Mouse (Mus musculus) heart, postnatal 0 days (tissue): Measurements from ENCODE around the gene Apc2. TPM values are rescaled to one million over a fixed set of nuclear protein-coding genes. Genes with fewer than 3 reads are reported as not detected.

Source experiments
- ATAC-seq: fragments of 200-750 bp; cut with Nextera tagmentation; 2 replicates; pipeline ENCODE4 v1.8.0; 2017; ENCODE audit warnings: low read depth, moderate number of reproducible peaks, moderate library complexity; ENCODE audit not compliant: insufficient read depth
- DNase-seq: peaks from one replicate; pipeline ENCODE4 v3.0.0-alpha.2; 2016; ENCODE audit warnings: low spot score
- H3K27ac ChIP-seq: fragments of 300-500 bp; sonication (generic); 2 replicates; pipeline ENCODE4 v1.5.1; 2014; ENCODE audit warnings: low read depth, mild to moderate bottlenecking
- H3K27me3 ChIP-seq: fragments of 300-500 bp; sonication (generic); 2 replicates; pipeline ENCODE4 v1.6.1; 2014; ENCODE audit warnings: low read length, mixed read lengths; ENCODE audit not compliant: control insufficient read depth, insufficient read depth
- H3K36me3 ChIP-seq: fragments of 300-500 bp; sonication (generic); replicated peaks from 2 replicates; pipeline ENCODE4 v1.6.1; 2014; ENCODE audit warnings: low read length, mixed read lengths; ENCODE audit not compliant: control insufficient read depth, insufficient read depth
- H3K4me1 ChIP-seq: fragments of 300-500 bp; sonication (generic); 2 replicates; pipeline ENCODE4 v1.6.1; 2014; ENCODE audit warnings: antibody characterized with exemption; ENCODE audit not compliant: control insufficient read depth, insufficient read depth
- H3K4me2 ChIP-seq: fragments of 300-500 bp; sonication (generic); 2 replicates; pipeline ENCODE4 v1.6.1; 2014; ENCODE audit warnings: low read depth, mild to moderate bottlenecking, low read length, moderate library complexity
- H3K4me3 ChIP-seq: fragments of 300-500 bp; sonication (generic); 2 replicates; pipeline ENCODE4 v1.5.1; 2014; ENCODE audit warnings: low read depth, low read length
- H3K9ac ChIP-seq: fragments of 300-500 bp; sonication (generic); replicated peaks from 2 replicates; pipeline ENCODE4 v1.6.1; 2014; ENCODE audit warnings: low read depth, low read length, mixed read lengths
- H3K9me3 ChIP-seq: fragments of 300-500 bp; sonication (generic); replicated peaks from 2 replicates; pipeline ENCODE4 v1.6.1; 2016; ENCODE audit warnings: low read length; ENCODE audit not compliant: control insufficient read depth
- CTCF ChIP-seq: IDR thresholded peaks from 2 replicates; pipeline ENCODE4 v1.5.1; 2016; ENCODE audit warnings: antibody characterized with exemption, control low read depth, low read depth
- EP300 ChIP-seq: IDR thresholded peaks from 2 replicates; pipeline ENCODE4 v1.6.1; 2016; ENCODE audit warnings: antibody characterized with exemption, low read depth
- WGBS: fragments of 180-500 bp; shearing (Covaris S2); extraction: QIAGEN DNeasy Blood & Tissue Kit; methylation state at CpG from one replicate; pipeline ENCODE4 v1.1.7; 2014; 5-methylcytosine and 5-hydroxymethylcytosine counted together
- polyA plus RNA-seq: library from polyadenylated mRNA; unstranded; fragments of >200 nt; fragmentation: Nextera tagmentation; extraction: Ambion mirVana; gene quantifications from 2 replicates; pipeline ENCODE4 v1.2.1, GENCODE M21; 2015
- total RNA-seq: library from RNA; depleted of rRNA; stranded (reverse); fragments of >200 nt; gene quantifications from 2 replicates; pipeline ENCODE4 v1.2.3, GENCODE M21; 2014; ENCODE audit warnings: low replicate concordance

The Apc2 gene
- total and polyA plus RNA-seq, 2 experiments from 2014 or later: 0.83 to 3.4 TPM

- Histone ChIP-seq H3K9ac (peak overlapping the region; percentile 94), H3K27ac (peak overlapping the region; percentile 79), H3K4me2 (peak overlapping the region; percentile 87), H3K4me1 (peaks cover 51% of the 10 kb centered on the region), H3K36me3 (peaks cover 7% of the 10 kb centered on the region; the same call in 1 of the 2 replicates), H3K27me3 (no peaks in the 10 kb centered on the region), H3K4me3 (peak overlapping the region; percentile 74), H3K9me3 (no peaks in the 10 kb centered on the region)
- under 1% methylated on average over 16 of the region's 18 CpGs for WGBS
- DNase-seq (no peak), ATAC-seq (no peak)
- TF ChIP-seq CTCF: no peak
- TF ChIP-seq EP300: 0 out of 2 replicates have a peak, but pooled peaks have one; percentile 1
These were observed 30.7 kb upstream of the Apc2 start for GRCm38 (mm10) chr10:80265149-80265486.

GRCm38 (mm10) chr10:80270099-80270498, 25.7 kb upstream of the Apc2 start:
- no peak for TF ChIP-seq EP300
- TF ChIP-seq CTCF: no peak
- Histone ChIP-seq H3K27ac (0 out of 2 replicates have a peak overlapping the region, but pooled peaks have one; percentile 22), H3K4me2 (no peak overlapping the region), H3K9ac (no peak overlapping the region; the same call in 1 of the 2 replicates), H3K4me1 (peaks cover 47% of the 10 kb centered on the region), H3K36me3 (peaks cover 19% of the 10 kb centered on the region), H3K27me3 (no peaks in the 10 kb centered on the region), H3K4me3 (no peak overlapping the region), H3K9me3 (no peaks in the 10 kb centered on the region)
- DNase-seq (no peak), ATAC-seq (no peak)
- WGBS: 75% methylated on average over 2 of the region's 2 CpGs

DNA sequence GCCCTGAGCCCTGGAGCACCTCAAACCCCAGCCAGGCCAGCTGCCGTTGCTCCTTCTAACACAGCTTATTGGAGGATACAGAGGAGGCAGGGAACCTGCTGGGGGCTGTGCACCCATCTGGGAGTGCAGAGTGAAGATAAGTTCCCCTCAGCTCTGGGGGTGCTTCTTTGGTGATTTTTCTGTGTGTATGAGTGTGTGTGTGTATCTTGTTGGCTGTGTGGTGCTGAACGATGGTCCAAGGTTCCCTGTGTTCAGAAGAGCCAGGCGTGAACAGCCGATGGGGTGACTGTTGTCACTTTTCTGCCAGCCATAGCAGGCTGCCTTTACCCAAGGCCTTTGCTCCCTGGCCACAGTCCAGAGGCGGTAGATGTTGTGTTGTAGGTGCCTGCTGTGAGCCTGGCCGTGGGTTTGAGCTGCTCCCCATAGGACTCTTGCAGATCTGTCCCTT, 25.0 kb upstream of the Apc2 start:
- H3K4me3 ChIP-seq: no peak overlapping the region
- no peak overlapping the region; the same call in 1 of the 2 replicates for H3K9ac ChIP-seq
- ATAC-seq (no peak; the same call in 1 of the 2 replicates), DNase-seq (no peak)
- no peaks in the 10 kb centered on the region for H3K9me3 ChIP-seq
- H3K36me3 ChIP-seq: peaks cover 24% of the 10 kb centered on the region
- peaks cover 44% of the 10 kb centered on the region for H3K4me1 ChIP-seq
- 34% methylated on average over 6 of the region's 6 CpGs for WGBS
- TF ChIP-seq CTCF: no peak
- no peak for TF ChIP-seq EP300
- H3K27ac ChIP-seq: 0 out of 2 replicates have a peak overlapping the region, but pooled peaks have one; percentile 22
- H3K4me2 ChIP-seq: no peak overlapping the region; the same call in 1 of the 2 replicates
- no peaks in the 10 kb centered on the region for H3K27me3 ChIP-seq

DNA sequence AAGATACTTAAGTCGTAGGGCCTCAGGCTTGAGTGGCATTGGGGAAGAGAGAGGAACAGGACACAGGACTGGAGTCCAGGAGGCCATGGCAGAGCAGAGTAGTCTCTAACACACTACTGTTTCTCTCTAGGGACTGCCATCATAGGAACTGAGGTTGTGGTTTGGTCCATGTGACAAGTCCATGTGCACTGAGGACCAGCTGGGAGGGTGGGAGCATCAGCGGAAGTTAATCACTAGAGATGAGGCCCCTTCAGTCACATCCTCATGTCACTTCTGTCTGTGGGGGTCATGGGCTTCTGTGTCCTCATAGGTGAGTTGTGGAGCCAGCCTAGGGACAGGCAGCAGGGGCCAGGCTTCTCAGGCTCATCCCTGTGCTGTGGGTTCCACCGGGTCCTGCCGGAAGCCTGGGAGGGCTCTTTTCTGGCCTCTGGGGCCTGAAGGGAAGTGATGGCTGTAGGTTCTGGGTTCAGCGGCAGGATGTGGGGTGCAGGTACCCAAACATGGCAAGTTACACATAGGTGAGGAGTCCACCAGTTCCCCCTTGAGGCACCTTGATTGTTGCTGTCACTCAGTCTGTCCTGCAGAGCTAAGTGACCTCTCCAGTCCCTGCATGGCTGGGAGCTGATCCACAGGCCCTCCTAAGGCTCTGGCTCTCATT, 24.5 kb upstream of the Apc2 start:
- DNase-seq: no peak
- no peak overlapping the region for H3K9ac ChIP-seq
- peaks cover 38% of the 10 kb centered on the region for H3K4me1 ChIP-seq
- no peaks in the 10 kb centered on the region for H3K9me3 ChIP-seq
- WGBS: 68% methylated on average over 5 of the region's 5 CpGs
- H3K4me3 ChIP-seq: no peak overlapping the region
- H3K27me3 ChIP-seq: no peaks in the 10 kb centered on the region
- no peak for TF ChIP-seq EP300
- no peak for TF ChIP-seq CTCF
- peaks cover 30% of the 10 kb centered on the region for H3K36me3 ChIP-seq
- no peak for ATAC-seq
- H3K27ac ChIP-seq: 0 out of 2 replicates have a peak overlapping the region, but pooled peaks have one; percentile 22
- no peak overlapping the region for H3K4me2 ChIP-seq

DNA sequence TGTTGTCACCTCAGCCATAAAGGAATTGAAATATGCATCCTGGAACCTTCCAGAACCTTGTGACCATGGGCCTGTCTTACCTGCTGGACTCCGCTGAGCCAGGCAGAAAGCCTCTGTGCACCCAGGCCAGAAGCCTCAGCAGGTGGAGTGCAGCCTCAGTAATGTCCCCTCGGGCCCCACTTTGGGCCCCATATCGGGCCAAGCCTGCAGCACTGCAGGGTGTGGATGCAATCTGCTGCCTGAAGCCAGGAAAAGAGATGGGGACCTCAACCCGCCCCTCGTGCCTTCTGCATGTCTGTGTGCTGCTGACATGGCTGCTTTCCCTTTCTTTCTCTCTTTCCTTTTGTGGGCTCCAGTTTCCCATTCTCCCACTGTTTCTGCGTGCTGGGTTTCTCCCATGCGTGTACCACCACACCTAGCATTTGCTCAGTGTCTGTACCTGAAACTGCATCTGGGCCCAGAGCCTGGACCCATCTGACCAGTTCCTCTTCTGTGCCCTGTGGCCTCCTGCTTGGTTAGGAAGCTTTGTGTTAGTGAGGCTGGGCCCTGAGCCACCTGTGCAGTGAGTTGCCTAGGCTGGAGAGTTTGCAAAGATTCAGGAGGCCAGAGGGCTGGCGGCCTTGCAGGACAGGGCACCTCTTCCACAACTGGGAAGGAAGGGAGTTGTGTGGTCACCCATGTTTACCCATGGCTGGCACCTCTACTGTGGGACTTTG, 23.7 kb upstream of the Apc2 start:
- Histone ChIP-seq H3K9me3 (no peaks in the 10 kb centered on the region), H3K27ac (no peak overlapping the region), H3K9ac (no peak overlapping the region), H3K36me3 (peaks cover 35% of the 10 kb centered on the region), H3K27me3 (no peaks in the 10 kb centered on the region), H3K4me2 (no peak overlapping the region), H3K4me1 (peaks cover 31% of the 10 kb centered on the region), H3K4me3 (no peak overlapping the region)
- WGBS: 85% methylated on average over 8 of the region's 8 CpGs
- TF ChIP-seq EP300 (no peak), CTCF (no peak)
- no peak for ATAC-seq
- DNase-seq: no peak
